Mouse (Mus musculus) neural tube, embryonic 14.5 days (tissue): ENCODE data around the gene Oaf. TPM values are rescaled to one million over a fixed set of nuclear protein-coding genes. Genes with fewer than 3 reads are reported as not detected.

Experiments used
- ATAC-seq: fragments of 200-750 bp; cut with Nextera tagmentation; 2 replicates; pipeline ENCODE4 v1.8.0; 2017; ENCODE audit warnings: low read depth, mild to moderate bottlenecking, moderate TSS enrichment, moderate library complexity
- H3K27ac ChIP-seq: fragments of 300-500 bp; sonication (generic); 2 replicates; pipeline ENCODE4 v1.5.1; 2014; ENCODE audit warnings: low read depth, mild to moderate bottlenecking, control low read depth, low read length, moderate library complexity, mixed read lengths
- H3K27me3 ChIP-seq: fragments of 300-500 bp; sonication (generic); 2 replicates; pipeline ENCODE4 v1.6.1; 2014; ENCODE audit warnings: low read length; ENCODE audit not compliant: control insufficient read depth, insufficient read depth
- H3K36me3 ChIP-seq: fragments of 300-500 bp; sonication (generic); 2 replicates; pipeline ENCODE4 v1.6.1; 2014; ENCODE audit warnings: low read length, mixed read lengths; ENCODE audit not compliant: control insufficient read depth, insufficient read depth
- H3K4me1 ChIP-seq: fragments of 300-500 bp; sonication (generic); 2 replicates; pipeline ENCODE4 v1.6.1; 2014; ENCODE audit warnings: low read length; ENCODE audit not compliant: control insufficient read depth, insufficient read depth
- H3K4me2 ChIP-seq: fragments of 300-500 bp; sonication (generic); 2 replicates; pipeline ENCODE4 v1.6.1; 2014; ENCODE audit warnings: mild to moderate bottlenecking, low read depth, low read length, control low read depth
- H3K4me3 ChIP-seq: fragments of 300-500 bp; sonication (generic); 2 replicates; pipeline ENCODE4 v1.5.1; 2014; ENCODE audit warnings: low read depth, low read length, control low read depth, mixed read lengths
- H3K9ac ChIP-seq: fragments of 300-500 bp; sonication (generic); replicated peaks from 2 replicates; pipeline ENCODE4 v1.6.1; 2014; ENCODE audit warnings: low read depth, mild to moderate bottlenecking, control low read depth, low read length, mixed read lengths
- H3K9me3 ChIP-seq: fragments of 300-500 bp; sonication (generic); 2 replicates; pipeline ENCODE4 v1.6.1; 2016; ENCODE audit warnings: low read length; ENCODE audit not compliant: control insufficient read depth
- WGBS: fragments of 180-500 bp; shearing (Covaris S2); extraction: QIAGEN DNeasy Blood & Tissue Kit; methylation state at CpG from one replicate; pipeline ENCODE4 v1.1.7; 2014; 5-methylcytosine and 5-hydroxymethylcytosine counted together
- polyA plus RNA-seq: library from polyadenylated mRNA; unstranded; fragments of >200 nt; fragmentation: Nextera tagmentation; extraction: Ambion mirVana; gene quantifications from 2 replicates; pipeline ENCODE4 v1.2.1, GENCODE M21; 2014

Oaf gene
- polyA plus RNA-seq, 1 experiment from 2014 or later = 2.3 TPM

GRCm38 (mm10) chr9:43252790-43253189 is 13.1 kb upstream of the Oaf start:
- Histone ChIP-seq H3K9ac (no peak overlapping the region), H3K4me2 (no peak overlapping the region), H3K9me3 (no peaks in the 10 kb centered on the region), H3K27ac (no peak overlapping the region; the same call in 1 of the 2 replicates), H3K4me1 (no peaks in the 10 kb centered on the region; the same call in 1 of the 2 replicates), H3K36me3 (no peaks in the 10 kb centered on the region), H3K4me3 (no peak overlapping the region), H3K27me3 (no peaks in the 10 kb centered on the region)
- 35% methylated on average over 3 of the region's 3 CpGs for WGBS
- ATAC-seq = no peak

DNA sequence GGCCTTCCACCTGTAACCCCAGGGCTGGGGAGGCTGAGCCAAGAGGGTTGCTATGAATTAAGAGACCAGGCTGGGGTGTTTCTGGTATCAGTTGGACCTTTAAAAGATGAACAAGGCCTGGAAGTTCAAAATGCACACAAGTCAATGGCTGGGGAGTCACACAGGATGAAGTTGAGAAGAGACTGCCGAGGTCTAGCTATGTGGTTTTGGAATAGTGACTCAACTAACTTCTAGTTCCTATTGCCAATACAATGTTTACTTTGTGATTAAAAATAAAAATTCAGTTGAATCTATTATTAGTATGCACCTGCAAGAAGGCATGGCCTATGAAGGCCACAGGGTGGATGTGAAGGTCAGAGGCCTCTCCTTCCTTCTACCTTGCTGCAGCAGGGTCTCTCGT is 12.1 kb upstream of the Oaf start:
- H3K9me3 ChIP-seq = no peaks in the 10 kb centered on the region
- H3K4me1 ChIP-seq = no peaks in the 10 kb centered on the region; the same call in 1 of the 2 replicates
- no peaks in the 10 kb centered on the region for H3K36me3 ChIP-seq
- H3K4me2 ChIP-seq = no peak overlapping the region
- H3K9ac ChIP-seq = no peak overlapping the region
- ATAC-seq = no peak
- no peak overlapping the region for H3K27ac ChIP-seq
- WGBS = 88% methylated on average over 2 of the region's 2 CpGs
- no peak overlapping the region for H3K4me3 ChIP-seq
- no peaks in the 10 kb centered on the region for H3K27me3 ChIP-seq

DNA sequence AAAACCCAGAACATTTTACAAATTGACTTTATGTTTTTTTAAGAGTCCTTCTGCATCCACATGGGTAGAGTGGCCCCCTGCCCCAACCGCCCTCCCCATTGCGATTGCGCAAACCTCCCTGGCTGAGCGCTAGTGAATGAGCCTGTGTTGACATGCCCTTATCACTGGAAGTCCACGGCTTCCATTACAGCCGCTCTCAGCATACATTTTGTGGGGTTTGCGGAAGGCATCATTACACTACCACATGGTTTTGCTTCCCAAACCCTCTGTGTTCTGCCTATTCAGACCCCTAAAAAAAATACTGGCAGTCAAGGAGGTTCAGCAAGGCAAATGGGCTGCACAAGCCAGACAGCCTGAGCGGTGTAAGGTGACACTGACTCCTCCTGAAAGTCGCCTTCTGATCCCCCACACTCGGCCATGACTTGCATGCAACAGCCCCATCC is 7.0 kb upstream of the Oaf start:
- H3K9ac ChIP-seq = no peak overlapping the region
- no peak overlapping the region for H3K4me3 ChIP-seq
- 49% methylated on average over 10 of the region's 10 CpGs for WGBS
- no peaks in the 10 kb centered on the region for H3K36me3 ChIP-seq
- H3K4me2 ChIP-seq = no peak overlapping the region
- no peaks in the 10 kb centered on the region for H3K9me3 ChIP-seq
- H3K27ac ChIP-seq = no peak overlapping the region
- no peaks in the 10 kb centered on the region for H3K4me1 ChIP-seq
- no peaks in the 10 kb centered on the region for H3K27me3 ChIP-seq
- ATAC-seq = no peak

GRCm38 (mm10) chr9:43245801-43246570 is 6.3 kb upstream of the Oaf start:
- H3K9ac ChIP-seq = no peak overlapping the region
- ATAC-seq = no peak
- H3K27me3 ChIP-seq = no peaks in the 10 kb centered on the region
- no peak overlapping the region for H3K4me3 ChIP-seq
- H3K4me1 ChIP-seq = no peaks in the 10 kb centered on the region
- no peaks in the 10 kb centered on the region for H3K36me3 ChIP-seq
- 86% methylated on average over 7 of the region's 7 CpGs for WGBS
- H3K27ac ChIP-seq = no peak overlapping the region
- H3K9me3 ChIP-seq = no peaks in the 10 kb centered on the region
- H3K4me2 ChIP-seq = no peak overlapping the region

- H3K27ac ChIP-seq = no peak overlapping the region
- H3K4me2 ChIP-seq = no peak overlapping the region
- 86% methylated on average over 5 of the region's 5 CpGs for WGBS
- no peak overlapping the region for H3K9ac ChIP-seq
- peaks cover 17% of the 10 kb centered on the region for H3K27me3 ChIP-seq
- H3K9me3 ChIP-seq = no peaks in the 10 kb centered on the region
- no peaks in the 10 kb centered on the region for H3K36me3 ChIP-seq
- no peak for ATAC-seq
- peaks cover 4% of the 10 kb centered on the region; the same call in 1 of the 2 replicates for H3K4me1 ChIP-seq
- no peak overlapping the region for H3K4me3 ChIP-seq
These were observed 2.7 kb upstream of the Oaf start for GRCm38 (mm10) chr9:43242432-43242831.

- WGBS = 90% methylated on average over 8 of the region's 8 CpGs
- no peaks in the 10 kb centered on the region for H3K36me3 ChIP-seq
- no peak overlapping the region for H3K4me3 ChIP-seq
- no peak overlapping the region for H3K4me2 ChIP-seq
- no peaks in the 10 kb centered on the region for H3K9me3 ChIP-seq
- H3K9ac ChIP-seq = no peak overlapping the region
- no peak for ATAC-seq
- peaks cover 17% of the 10 kb centered on the region for H3K27me3 ChIP-seq
- peaks cover 4% of the 10 kb centered on the region; the same call in 1 of the 2 replicates for H3K4me1 ChIP-seq
- H3K27ac ChIP-seq = no peak overlapping the region
These were observed 2.3 kb upstream of the Oaf start for GRCm38 (mm10) chr9:43241970-43242369.

DNA sequence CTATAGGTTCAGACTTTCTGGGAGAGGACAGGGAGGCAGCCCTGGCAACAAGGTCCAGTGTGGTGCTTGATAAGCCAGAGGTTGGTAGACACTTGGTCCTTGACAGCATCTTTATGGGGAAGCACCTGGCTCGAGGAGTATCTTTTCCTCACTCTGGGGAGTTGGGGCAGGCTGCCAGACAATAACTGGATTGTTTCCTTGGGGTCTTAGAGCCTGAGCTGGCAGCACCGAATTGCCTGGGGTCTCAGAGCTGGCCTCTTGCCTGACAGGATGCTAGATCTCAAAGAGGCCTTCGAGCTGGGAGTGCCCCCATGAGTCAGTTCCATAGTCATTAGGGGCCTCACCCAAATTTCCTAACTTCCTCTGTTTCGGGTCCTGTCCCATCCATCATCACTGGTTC is 1.6 kb upstream of the Oaf start:
- 40% methylated on average over 4 of the region's 4 CpGs for WGBS
- Histone ChIP-seq H3K9ac (no peak overlapping the region), H3K27ac (no peak overlapping the region), H3K4me2 (no peak overlapping the region), H3K4me1 (peaks cover 4% of the 10 kb centered on the region; the same call in 1 of the 2 replicates), H3K27me3 (peaks cover 17% of the 10 kb centered on the region), H3K9me3 (no peaks in the 10 kb centered on the region), H3K36me3 (no peaks in the 10 kb centered on the region), H3K4me3 (no peak overlapping the region)
- ATAC-seq = no peak

GRCm38 (mm10) chr9:43240594-43240900 is 836 bp upstream of the Oaf start:
- H3K27ac ChIP-seq = no peak overlapping the region
- peaks cover 17% of the 10 kb centered on the region for H3K27me3 ChIP-seq

DNA sequence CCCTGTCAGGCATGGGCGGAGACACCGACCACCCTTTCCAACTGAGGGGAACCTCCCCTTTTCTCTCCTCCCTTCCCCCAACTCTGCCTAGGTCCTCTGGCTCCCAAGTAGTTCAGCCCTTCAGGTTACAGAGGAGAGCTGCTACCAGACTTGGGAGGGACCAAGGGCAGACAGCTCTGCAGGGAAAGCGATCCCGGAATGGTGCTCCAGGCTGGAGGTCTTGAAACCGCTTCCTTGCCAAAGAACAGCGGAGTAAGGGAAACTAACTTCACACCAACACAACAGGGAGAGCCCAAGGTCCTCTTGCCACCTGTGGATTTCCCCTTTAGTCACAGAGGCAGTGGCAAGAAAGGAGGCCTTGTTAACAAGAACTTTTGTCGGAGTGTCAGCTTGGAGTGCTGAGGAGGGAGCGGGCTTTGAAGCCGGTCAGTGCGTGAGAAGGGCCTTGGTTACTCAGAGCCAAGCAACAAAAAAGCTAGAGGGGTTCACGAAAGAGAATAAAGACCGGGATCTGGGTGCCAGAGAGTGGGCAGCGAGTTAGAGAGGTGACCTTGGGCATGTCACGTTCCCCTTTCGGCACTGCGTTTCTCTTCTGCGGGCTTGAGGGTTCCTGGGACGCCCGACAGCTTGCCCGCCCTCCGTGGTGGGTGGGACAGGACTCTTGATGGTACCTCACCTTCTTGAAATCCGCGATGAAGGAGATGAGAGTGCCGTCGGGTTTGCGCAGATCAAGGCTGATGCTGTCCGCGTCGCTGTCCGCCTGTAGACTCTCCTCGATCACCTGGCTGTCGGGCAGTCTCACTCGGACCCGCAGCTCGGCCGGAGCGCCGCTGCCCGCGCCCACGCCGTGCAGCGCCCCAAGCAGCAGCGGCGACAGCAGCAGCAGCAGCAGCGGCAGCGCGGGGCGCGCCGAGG is 823 bp downstream of the Oaf start:
- WGBS = under 1% methylated on average over 45 of the region's 51 CpGs
- H3K36me3 ChIP-seq = no peaks in the 10 kb centered on the region
- H3K27ac ChIP-seq = no peak overlapping the region
- no peak for ATAC-seq
- peak overlapping the region; percentile 37 for H3K9ac ChIP-seq
- peaks cover 4% of the 10 kb centered on the region; the same call in 1 of the 2 replicates for H3K4me1 ChIP-seq
- peak overlapping the region; percentile 66 for H3K4me2 ChIP-seq
- no peaks in the 10 kb centered on the region for H3K9me3 ChIP-seq
- peak overlapping the region; percentile 50 for H3K4me3 ChIP-seq
- peaks cover 17% of the 10 kb centered on the region for H3K27me3 ChIP-seq

More at GRCm38 (mm10) chr9:43240594-43240900, 836 bp upstream of the Oaf start:
- Histone ChIP-seq H3K36me3 (no peaks in the 10 kb centered on the region), H3K9ac (no peak overlapping the region), H3K4me2 (no peak overlapping the region), H3K4me3 (no peak overlapping the region), H3K9me3 (no peaks in the 10 kb centered on the region), H3K4me1 (peaks cover 4% of the 10 kb centered on the region; the same call in 1 of the 2 replicates)
- ATAC-seq = no peak
- 29% methylated on average over 2 of the region's 2 CpGs for WGBS
